Mouse (Mus musculus) frontal cortex, adult (tissue): ENCODE measurements around the gene Tmem132d.

ENCODE experiments used
- ATAC-seq: cut with Nextera tagmentation; 2 replicates; pipeline ENCODE4 v1.9.2; 2017; ENCODE audit warnings: mild to moderate bottlenecking, moderate library complexity, mixed read lengths; ENCODE audit not compliant: low TSS enrichment

Tmem132d gene

GRCm38 (mm10) chr5:128407546-128407945, 25.3 kb downstream of the Tmem132d start:
- no peak for ATAC-seq

- ATAC-seq = no peak
Measured at GRCm38 (mm10) chr5:128405071-128405470, 27.8 kb downstream of the Tmem132d start.

GRCm38 (mm10) chr5:128404223-128404622, 28.7 kb downstream of the Tmem132d start:
- no peak for ATAC-seq

- no peak for ATAC-seq
Measured at GRCm38 (mm10) chr5:128392372-128392771, 40.5 kb downstream of the Tmem132d start.

GRCm38 (mm10) chr5:128389665-128390064, 43.2 kb downstream of the Tmem132d start:
- no peak for ATAC-seq

- no peak for ATAC-seq
Measured at GRCm38 (mm10) chr5:128388358-128389141, 44.3 kb downstream of the Tmem132d start.

GRCm38 (mm10) chr5:128369814-128370213, 63.1 kb downstream of the Tmem132d start:
- ATAC-seq = no peak

GRCm38 (mm10) chr5:128369111-128369510, 63.8 kb downstream of the Tmem132d start:
- peak; percentile 48; the same call in 1 of the 2 replicates for ATAC-seq

- ATAC-seq = peak; percentile 58
Measured at GRCm38 (mm10) chr5:128365261-128365985, 67.5 kb downstream of the Tmem132d start.

- ATAC-seq = peak; percentile 53; the same call in 1 of the 2 replicates
Measured at GRCm38 (mm10) chr5:128360946-128361675, 71.8 kb downstream of the Tmem132d start.

GRCm38 (mm10) chr5:128348835-128349234, 84.0 kb downstream of the Tmem132d start:
- no peak for ATAC-seq

- no peak for ATAC-seq
Measured at GRCm38 (mm10) chr5:128336841-128337240, 96.0 kb downstream of the Tmem132d start.

GRCm38 (mm10) chr5:128332766-128333165, 100.1 kb downstream of the Tmem132d start:
- ATAC-seq = no peak

GRCm38 (mm10) chr5:128330351-128330750, 102.5 kb downstream of the Tmem132d start:
- no peak for ATAC-seq

- peak; percentile 60 for ATAC-seq
Measured at GRCm38 (mm10) chr5:128302387-128302786, 130.5 kb downstream of the Tmem132d start.

- ATAC-seq = no peak
Measured at GRCm38 (mm10) chr5:128291191-128291590, 141.7 kb downstream of the Tmem132d start.

GRCm38 (mm10) chr5:128273255-128273654, 159.6 kb downstream of the Tmem132d start:
- ATAC-seq = no peak

GRCm38 (mm10) chr5:128267366-128267765, 165.5 kb downstream of the Tmem132d start:
- ATAC-seq = peak; percentile 92

GRCm38 (mm10) chr5:128244219-128244618, 188.7 kb downstream of the Tmem132d start:
- ATAC-seq = no peak

- no peak for ATAC-seq
Measured at GRCm38 (mm10) chr5:128236638-128237335, 196.1 kb downstream of the Tmem132d start.

GRCm38 (mm10) chr5:128235611-128236010, 197.3 kb downstream of the Tmem132d start:
- peak; percentile 41; the same call in 1 of the 2 replicates for ATAC-seq

GRCm38 (mm10) chr5:128233101-128233500, 199.8 kb downstream of the Tmem132d start:
- no peak for ATAC-seq
